Mouse (Mus musculus) midbrain, embryonic 15.5 days (tissue): ENCODE measurements around the gene Btla. TPM values are rescaled to one million over a fixed set of nuclear protein-coding genes. Genes with fewer than 3 reads are reported as not detected.

Experiments used
- ATAC-seq: fragments of 200-750 bp; cut with Nextera tagmentation; replicated peaks from 2 replicates; pipeline ENCODE4 v1.8.0; 2017; ENCODE audit warnings: moderate TSS enrichment
- H3K27ac ChIP-seq: fragments of 300-500 bp; sonication (generic); 2 replicates; pipeline ENCODE4 v1.5.1; 2015; ENCODE audit warnings: mild to moderate bottlenecking, inconsistent platforms
- H3K27me3 ChIP-seq: fragments of 300-500 bp; sonication (generic); replicated peaks from 2 replicates; pipeline ENCODE4 v1.6.1; 2015; ENCODE audit warnings: inconsistent platforms
- H3K36me3 ChIP-seq: fragments of 300-500 bp; sonication (generic); replicated peaks from 2 replicates; pipeline ENCODE4 v1.6.1; 2015; ENCODE audit warnings: inconsistent platforms
- H3K4me1 ChIP-seq: fragments of 300-500 bp; sonication (generic); 2 replicates; pipeline ENCODE4 v1.6.1; 2015; ENCODE audit warnings: inconsistent platforms
- H3K4me2 ChIP-seq: fragments of 300-500 bp; sonication (generic); 2 replicates; pipeline ENCODE4 v1.6.1; 2015; ENCODE audit warnings: inconsistent platforms, mild to moderate bottlenecking, moderate library complexity
- H3K4me3 ChIP-seq: fragments of 300-500 bp; sonication (generic); 2 replicates; pipeline ENCODE4 v1.5.1; 2015; ENCODE audit warnings: mild to moderate bottlenecking, inconsistent platforms
- H3K9ac ChIP-seq: fragments of 300-500 bp; sonication (generic); 2 replicates; pipeline ENCODE4 v1.6.1; 2015; ENCODE audit warnings: mild to moderate bottlenecking, inconsistent platforms
- H3K9me3 ChIP-seq: fragments of 300-500 bp; sonication (generic); 2 replicates; pipeline ENCODE4 v1.6.1; 2016; ENCODE audit warnings: inconsistent platforms
- WGBS: fragments of 180-500 bp; shearing (Covaris S2); methylation state at CpG from one replicate; pipeline ENCODE4 v1.1.7; 2015; ENCODE audit warnings: mixed read lengths; 5-methylcytosine and 5-hydroxymethylcytosine counted together
- polyA plus RNA-seq: library from polyadenylated mRNA; unstranded; fragments of >200 nt; fragmentation: Nextera tagmentation; extraction: Ambion mirVana; gene quantifications from 2 replicates; pipeline ENCODE4 v1.2.1, GENCODE M21; 2015

The Btla gene
- polyA plus RNA-seq, 1 experiment from 2014 or later = 0.14 TPM

DNA sequence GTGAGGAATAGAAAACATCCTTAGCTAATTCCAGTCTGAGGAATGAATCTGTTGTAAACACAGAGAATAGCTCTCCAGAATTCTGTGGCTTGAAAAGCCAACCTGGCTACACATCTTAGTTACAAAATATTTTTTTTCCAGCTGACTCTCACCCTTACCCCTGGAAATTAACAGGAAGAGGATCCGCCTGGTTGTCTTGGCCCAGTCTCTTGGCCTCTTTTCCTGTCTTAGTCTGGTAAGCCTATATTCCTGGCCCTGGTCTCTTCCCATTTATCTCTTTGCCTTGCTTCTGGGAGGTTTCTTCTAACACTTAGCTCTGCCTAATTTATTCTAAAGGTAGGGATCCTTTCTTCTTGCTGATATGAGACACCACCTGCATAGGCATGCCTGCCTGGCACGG lies 45.8 kb downstream of the Btla start:
- no peak overlapping the region for H3K27ac ChIP-seq
- no peaks in the 10 kb centered on the region for H3K4me1 ChIP-seq
- 89% methylated on average over 2 of the region's 2 CpGs for WGBS
- no peak overlapping the region for H3K9ac ChIP-seq
- H3K4me2 ChIP-seq = no peak overlapping the region
- H3K27me3 ChIP-seq = no peaks in the 10 kb centered on the region
- H3K9me3 ChIP-seq = no peaks in the 10 kb centered on the region
- H3K36me3 ChIP-seq = no peaks in the 10 kb centered on the region
- ATAC-seq = no peak
- H3K4me3 ChIP-seq = no peak overlapping the region

DNA sequence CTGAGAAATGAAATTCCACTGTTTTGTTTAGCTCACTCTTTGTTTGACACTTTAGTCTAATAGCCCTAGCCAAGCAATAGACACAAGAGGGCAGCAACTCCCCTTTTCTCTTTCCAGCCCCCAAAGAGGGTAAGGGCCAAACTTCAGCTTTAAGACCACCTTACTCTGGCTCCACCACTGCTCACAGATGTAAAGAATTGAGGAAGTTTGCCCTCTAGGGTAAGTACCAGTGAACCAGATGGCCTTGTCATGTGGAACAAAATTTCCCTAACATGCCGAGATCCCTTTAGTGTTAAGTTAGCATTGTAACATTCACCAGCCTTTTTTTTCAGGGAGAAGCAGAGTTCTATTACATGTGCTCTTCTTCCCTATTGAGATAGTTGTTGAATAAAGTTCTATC lies 59.0 kb downstream of the Btla start:
- H3K4me1 ChIP-seq = no peaks in the 10 kb centered on the region
- no peak overlapping the region for H3K27ac ChIP-seq
- no peak overlapping the region for H3K9ac ChIP-seq
- H3K36me3 ChIP-seq = no peaks in the 10 kb centered on the region
- WGBS = 86% methylated on average over 1 of the region's 1 CpGs
- no peak overlapping the region for H3K4me3 ChIP-seq
- ATAC-seq = no peak
- H3K9me3 ChIP-seq = no peaks in the 10 kb centered on the region
- no peak overlapping the region for H3K4me2 ChIP-seq
- H3K27me3 ChIP-seq = no peaks in the 10 kb centered on the region

DNA sequence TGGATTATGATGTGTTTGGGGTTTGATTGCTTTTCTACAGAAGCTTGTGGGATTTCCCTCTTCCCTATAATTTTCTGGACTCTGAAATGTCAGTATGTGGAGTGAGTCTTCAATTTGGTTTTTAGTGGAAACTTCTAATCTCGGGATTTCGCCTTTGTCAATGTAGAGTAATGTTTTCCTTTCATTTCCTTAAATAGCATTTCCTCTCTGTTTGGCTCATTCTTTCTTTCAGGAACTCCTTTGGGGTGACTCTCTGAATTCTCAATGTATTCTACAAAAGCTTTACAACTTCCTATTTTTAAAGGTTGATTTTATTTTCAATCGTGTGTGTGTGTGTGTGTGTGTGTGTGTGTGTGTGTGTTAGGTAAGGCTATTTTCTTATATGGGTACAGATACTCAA lies 73.7 kb downstream of the Btla start:
- Histone ChIP-seq H3K27me3 (no peaks in the 10 kb centered on the region), H3K4me1 (no peaks in the 10 kb centered on the region), H3K27ac (no peak overlapping the region), H3K9me3 (no peaks in the 10 kb centered on the region), H3K36me3 (no peaks in the 10 kb centered on the region), H3K4me3 (no peak overlapping the region), H3K9ac (no peak overlapping the region), H3K4me2 (no peak overlapping the region)
- no peak for ATAC-seq
- WGBS = 71% methylated on average over 3 of the region's 3 CpGs

Other genes with a start within 250 kb of the Btla start
- gene Ccdc80, start 130.9 kb upstream of the Btla start, polyA plus RNA-seq = 7.0 and 7.8 TPM in 2 replicates
- 34.6 and 37.8 TPM in 2 replicates for gene Slc35a5, start 65.6 kb upstream of the Btla start, polyA plus RNA-seq
- gene Atg3, start 65.5 kb upstream of the Btla start, polyA plus RNA-seq = 53.8 and 56.7 TPM in 2 replicates
- gene Cd200, start 184.7 kb downstream of the Btla start, polyA plus RNA-seq = 354 and 372 TPM in 2 replicates